Mouse (Mus musculus) adrenal gland, postnatal 0 days (tissue): ENCODE measurements around the gene Olfr591. TPM values are rescaled to one million over a fixed set of nuclear protein-coding genes. Genes with fewer than 3 reads are reported as not detected.

Experiments used
- polyA plus RNA-seq: library from polyadenylated mRNA; unstranded; fragments of >200 nt; fragmentation: Nextera tagmentation; extraction: Ambion mirVana; gene quantifications from 2 replicates; pipeline ENCODE4 v1.2.1, GENCODE M21; 2015

Olfr591 gene
- not detected in 2 replicates for polyA plus RNA-seq

DNA sequence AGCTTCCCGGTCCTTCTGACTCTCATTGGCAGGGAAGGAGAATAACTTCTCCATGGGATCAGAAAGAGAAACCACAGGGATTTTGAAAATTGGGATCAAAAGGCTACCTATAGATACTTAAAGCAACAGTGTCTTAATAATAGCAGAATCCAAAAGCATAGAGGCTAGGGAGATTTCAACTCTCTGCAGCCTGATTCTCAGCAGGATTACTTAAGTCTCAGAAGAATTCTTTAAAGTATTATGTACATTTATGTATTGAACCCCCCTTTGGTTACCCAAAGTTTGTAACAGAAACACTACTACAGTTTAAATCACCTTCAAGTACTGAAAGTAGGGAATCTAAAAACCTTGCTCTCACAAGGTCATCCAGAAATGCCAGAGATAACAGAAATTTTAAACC is at the start of gene Olfr591:
Olfr591 (minus strand) TSS at position 101 of the 400 bp plus-strand sequence.

DNA sequence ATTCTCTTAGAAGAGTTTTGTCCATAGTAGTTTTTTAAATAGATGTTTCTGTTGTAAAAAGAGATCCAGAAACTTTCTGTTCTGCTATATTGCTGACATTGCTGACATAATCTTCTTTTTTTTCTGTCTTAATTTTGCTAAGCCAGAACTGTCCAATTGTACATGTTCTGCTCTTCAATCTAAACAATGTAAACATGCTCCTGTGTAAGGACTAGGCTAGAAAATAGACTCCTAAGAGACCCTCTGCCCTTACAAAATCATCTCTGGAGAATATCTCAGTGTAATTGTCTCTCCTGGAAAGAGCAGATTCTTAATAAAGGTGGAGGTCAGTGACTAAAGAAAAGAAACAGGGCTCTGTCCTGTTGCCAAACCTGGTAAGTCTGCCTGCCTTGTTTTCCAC is 38.6 kb upstream of the Olfr591 start, which contains the start of gene Olfr594:
Olfr594 (plus strand) TSS at position 301 of the 400 bp plus-strand sequence.

DNA sequence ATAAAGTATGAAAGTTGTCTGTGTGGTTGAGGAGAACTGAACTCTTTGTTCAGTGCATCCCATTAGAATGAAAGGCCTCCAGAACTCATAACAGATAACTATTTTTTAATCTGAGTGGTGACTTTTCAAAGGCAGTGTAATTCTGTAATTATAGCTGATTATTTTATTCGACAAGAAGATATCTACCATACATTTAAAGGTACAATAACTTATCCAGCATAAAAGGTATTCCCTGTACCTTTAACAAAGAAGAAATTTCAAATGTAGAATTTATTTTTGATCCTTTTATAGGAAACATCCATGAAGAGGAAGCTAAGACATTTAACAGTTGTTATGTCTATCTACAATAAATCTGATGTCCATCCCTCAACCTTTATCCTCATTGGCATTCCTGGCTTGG is 33.4 kb upstream of the Olfr591 start, which contains the start of gene Olfr593:
Olfr593 (plus strand) TSS at position 301 of the 400 bp plus-strand sequence.

DNA sequence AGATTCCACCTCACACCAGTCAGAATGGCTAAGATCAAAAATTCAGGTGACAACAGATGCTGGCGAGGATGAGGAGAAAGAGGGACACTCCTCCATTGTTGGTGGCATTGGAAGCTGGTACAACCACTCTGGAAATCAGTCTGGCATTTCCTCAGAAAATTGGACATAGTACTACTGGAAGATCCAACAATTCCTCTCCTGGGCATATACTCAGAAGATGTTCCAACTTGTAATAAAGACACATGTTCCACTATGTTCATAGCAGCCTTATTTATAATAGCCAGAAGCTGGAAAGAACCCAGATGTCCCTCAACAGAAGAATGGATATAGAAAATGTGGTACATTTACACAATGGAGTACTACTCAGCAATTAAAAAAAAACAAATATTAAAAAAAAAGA is 6.4 kb upstream of the Olfr591 start, which contains the start of gene Olfr592:
Olfr592 (plus strand) TSS at position 301 of the 400 bp plus-strand sequence.

DNA sequence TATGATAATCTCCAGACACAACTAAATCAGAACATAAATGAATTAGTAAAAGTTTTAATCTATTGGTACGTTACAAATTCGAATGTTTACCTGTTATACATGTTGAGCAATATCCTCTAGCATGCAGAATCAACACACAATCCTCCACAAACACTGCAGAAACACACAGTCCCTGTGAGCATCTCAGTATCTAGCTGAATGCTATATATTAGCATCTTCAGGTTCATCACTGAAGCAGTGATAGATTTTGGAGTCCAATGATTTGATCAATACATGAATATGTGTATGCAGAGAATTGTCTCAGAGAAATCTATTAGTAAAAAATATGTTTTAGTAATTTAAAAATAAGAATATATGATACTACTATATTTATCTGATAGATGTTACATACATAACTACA is 21.9 kb downstream of the Olfr591 start, which contains the start of gene Olfr589:
Olfr589 (minus strand) TSS at position 101 of the 400 bp plus-strand sequence.

DNA sequence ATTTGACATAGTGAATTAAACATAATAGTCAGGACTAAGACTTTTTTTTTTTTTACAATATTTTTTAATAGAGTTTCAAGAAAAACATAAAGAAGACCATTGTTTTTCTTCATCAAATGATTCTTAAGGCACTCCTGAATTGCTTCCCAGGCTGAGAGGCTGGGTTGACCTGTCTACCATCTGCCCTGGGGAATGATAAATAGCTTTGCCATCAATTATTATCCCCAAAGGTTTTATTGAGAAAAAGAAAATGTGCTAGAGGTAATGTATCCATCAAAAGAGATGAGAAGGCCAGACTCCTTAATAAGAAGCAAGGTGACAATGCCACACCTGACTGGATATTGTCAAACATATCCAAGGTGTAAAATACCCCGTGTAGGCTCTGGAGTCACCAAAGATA is 37.6 kb downstream of the Olfr591 start, which contains the start of gene Olfr588-ps1:
Olfr588-ps1 (plus strand) TSS at position 301 of the 400 bp plus-strand sequence.

DNA sequence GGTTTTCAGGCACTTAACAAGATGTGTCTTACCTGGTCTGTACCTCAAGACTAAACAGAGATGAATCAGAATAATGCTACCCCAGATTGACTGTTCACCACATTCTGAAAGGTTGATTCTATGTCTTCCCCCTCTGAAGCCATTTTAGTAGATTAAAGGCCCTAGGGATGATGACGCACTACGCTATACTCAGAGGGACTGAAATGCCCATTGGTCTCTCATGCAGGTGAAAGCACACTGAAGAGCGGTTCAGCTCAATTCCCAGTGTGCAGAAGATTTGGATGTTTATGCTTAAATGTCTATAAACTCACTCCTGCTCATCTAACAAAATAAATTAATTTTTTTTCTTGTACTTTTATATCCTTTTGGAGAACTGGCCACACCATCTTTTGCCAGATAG is 52.6 kb downstream of the Olfr591 start, which contains the start of gene Olfr586:
Olfr586 (minus strand) TSS at position 101 of the 400 bp plus-strand sequence.

Other genes with a start within 250 kb of the Olfr591 start
- gene Olfr573-ps1, start 235.8 kb downstream of the Olfr591 start, polyA plus RNA-seq = not detected in 2 replicates
- gene Olfr574, start 229.9 kb downstream of the Olfr591 start, polyA plus RNA-seq = not detected in 2 replicates
- not detected in 2 replicates for gene Olfr575, start 219.6 kb downstream of the Olfr591 start, polyA plus RNA-seq
- gene Olfr576, start 215.7 kb downstream of the Olfr591 start, polyA plus RNA-seq = not detected in 2 replicates
- not detected in 2 replicates for gene Olfr577, start 202.4 kb downstream of the Olfr591 start, polyA plus RNA-seq
- gene Olfr578, start 189.0 kb downstream of the Olfr591 start, polyA plus RNA-seq = not detected in 2 replicates
- gene Olfr582, start 140.3 kb downstream of the Olfr591 start, polyA plus RNA-seq = not detected in 2 replicates
- gene Olfr583, start 127.0 kb downstream of the Olfr591 start, polyA plus RNA-seq = not detected in 2 replicates
- gene Olfr584, start 96.5 kb downstream of the Olfr591 start, polyA plus RNA-seq = not detected in 2 replicates
- gene Olfr585, start 80.6 kb downstream of the Olfr591 start, polyA plus RNA-seq = not detected in 2 replicates
- gene Olfr586, start 52.7 kb downstream of the Olfr591 start, polyA plus RNA-seq = not detected in 2 replicates
- gene Olfr588-ps1, start 37.5 kb downstream of the Olfr591 start, polyA plus RNA-seq = not detected in 2 replicates
- gene Olfr589, start 22.0 kb downstream of the Olfr591 start, polyA plus RNA-seq = not detected in 2 replicates
- not detected in 2 replicates for gene Olfr592, start 6.5 kb upstream of the Olfr591 start, polyA plus RNA-seq
- not detected in 2 replicates for gene Olfr593, start 33.5 kb upstream of the Olfr591 start, polyA plus RNA-seq
- not detected in 2 replicates for gene Olfr594, start 38.7 kb upstream of the Olfr591 start, polyA plus RNA-seq
- gene Usp17ld, start 74.2 kb upstream of the Olfr591 start, polyA plus RNA-seq = not detected in 2 replicates
- gene Olfr596, start 127.3 kb upstream of the Olfr591 start, polyA plus RNA-seq = not detected in 2 replicates
- gene Olfr597, start 138.0 kb upstream of the Olfr591 start, polyA plus RNA-seq = not detected in 2 replicates
- gene Olfr598, start 145.2 kb upstream of the Olfr591 start, polyA plus RNA-seq = not detected in 2 replicates
- not detected in 2 replicates for gene Olfr599, start 157.6 kb upstream of the Olfr591 start, polyA plus RNA-seq
- not detected in 2 replicates for gene Olfr600, start 171.3 kb upstream of the Olfr591 start, polyA plus RNA-seq
- gene Olfr601, start 184.3 kb upstream of the Olfr591 start, polyA plus RNA-seq = not detected in 2 replicates
- gene Olfr603, start 207.8 kb upstream of the Olfr591 start, polyA plus RNA-seq = not detected in 2 replicates
- gene Usp17lc, start 236.7 kb upstream of the Olfr591 start, polyA plus RNA-seq = not detected in 2 replicates